Mouse (Mus musculus) spleen, adult 2 months (tissue): ENCODE data around the gene Lamc3.

Experiments used
- CTCF ChIP-seq: fragments of 200-500 bp; IDR thresholded peaks from 2 replicates; pipeline ENCODE4 v1.5.1; 2011; ENCODE audit warnings: mild to moderate bottlenecking, inconsistent platforms; ENCODE audit not compliant: insufficient read depth, insufficient read length, insufficient replicate concordance; ENCODE audit errors: extremely low read depth
- POLR2A ChIP-seq: fragments of 200-500 bp; IDR thresholded peaks from 2 replicates; pipeline ENCODE4 v1.6.1; 2011; ENCODE audit warnings: low read depth, low read length, inconsistent platforms

GRCm38 (mm10) chr2:31850141-31850540, 37.0 kb upstream of the Lamc3 start:
- TF ChIP-seq POLR2A (no peak), CTCF (no peak)
